Mouse (Mus musculus) embryo, embryonic 11 days (tissue): ENCODE results near the gene Arhgef6.

Experiments used
- DNase-seq: peaks from one replicate; pipeline ENCODE4 v3.0.0-alpha.2; 2015

Arhgef6 gene

DNA sequence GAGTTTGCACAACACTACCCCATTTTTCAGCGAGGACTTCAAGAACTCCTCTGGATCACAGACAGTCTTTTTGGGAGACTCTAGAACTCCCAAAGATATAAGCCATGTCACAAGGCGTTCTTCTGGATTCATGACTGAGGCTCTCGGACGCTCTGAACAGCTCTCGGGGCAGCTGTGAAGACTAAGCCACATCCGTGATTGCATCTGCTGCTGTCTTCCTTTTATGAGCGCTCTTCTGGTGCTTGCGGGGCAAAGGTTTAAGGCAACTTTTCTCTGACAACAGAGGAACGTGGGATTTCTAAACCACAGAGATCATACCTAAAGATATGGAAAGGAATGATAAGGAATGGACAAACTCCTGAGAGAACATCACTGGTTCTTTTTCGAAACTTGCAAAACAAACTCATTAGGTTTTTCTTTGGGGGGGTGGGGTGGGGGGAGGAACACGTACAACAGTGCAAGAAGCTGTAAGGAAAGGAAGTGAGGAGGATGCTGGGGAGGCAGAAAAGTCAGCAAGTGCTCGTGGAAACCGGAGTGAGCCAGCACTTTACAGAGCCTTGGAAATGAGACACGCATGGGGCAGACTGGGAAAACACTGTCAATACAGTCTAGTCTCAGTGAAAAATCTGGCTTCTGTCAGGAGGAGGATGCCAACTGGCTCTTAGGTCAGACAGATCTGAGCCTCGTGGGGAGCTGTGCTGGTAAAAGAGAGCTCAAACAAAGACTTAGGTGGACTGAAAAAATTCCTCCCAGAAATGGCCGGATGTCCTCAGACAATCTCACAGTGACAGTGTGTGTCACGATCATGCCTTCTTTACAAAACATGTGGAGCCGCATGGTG is at the start of gene Arhgef6:
TSS of gene Arhgef6 (minus strand) at position 359 of the 841 bp plus-strand sequence.
- DNase-seq, result no peak

DNA sequence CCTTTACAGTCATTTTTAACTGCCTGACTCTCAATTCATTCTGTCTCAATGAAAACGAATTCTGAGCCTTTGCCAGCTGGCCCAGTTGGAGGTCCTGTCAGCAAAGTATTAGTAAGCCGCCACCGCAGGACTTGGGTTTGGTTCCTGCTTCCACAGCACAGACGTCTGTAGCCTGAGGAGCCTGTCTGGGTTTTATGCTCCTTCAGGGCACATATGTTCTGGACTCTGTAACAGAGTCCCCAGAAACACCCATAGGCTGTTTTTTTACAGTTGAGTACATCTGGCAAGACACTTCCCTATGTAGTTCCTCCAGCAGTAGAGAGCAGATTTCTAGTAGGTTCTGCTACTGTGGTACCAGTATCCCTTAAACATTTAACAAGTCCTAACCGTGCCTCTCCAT is 42.4 kb upstream of the Arhgef6 start:
- DNase-seq, result no peak

DNA sequence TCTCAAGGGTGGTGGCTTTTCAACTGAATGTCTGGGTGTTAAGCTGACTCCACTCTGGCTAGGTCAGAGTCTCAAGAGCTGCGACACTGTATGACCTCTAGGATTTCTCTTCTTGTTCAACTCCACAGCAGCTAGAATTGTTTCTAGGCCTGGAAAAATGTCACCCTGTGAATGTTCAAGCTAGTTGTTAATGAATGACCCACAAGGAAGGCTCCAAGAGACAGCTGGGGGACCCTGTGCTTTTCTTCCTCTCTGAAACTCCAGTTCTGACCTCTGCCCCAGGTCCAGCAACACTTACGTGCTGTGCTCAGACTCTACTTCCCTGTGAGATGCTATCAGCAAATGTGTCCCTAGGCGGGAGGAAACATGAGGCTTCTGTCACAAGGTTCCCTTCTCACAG is 40.0 kb upstream of the Arhgef6 start:
- no peak for DNase-seq

DNA sequence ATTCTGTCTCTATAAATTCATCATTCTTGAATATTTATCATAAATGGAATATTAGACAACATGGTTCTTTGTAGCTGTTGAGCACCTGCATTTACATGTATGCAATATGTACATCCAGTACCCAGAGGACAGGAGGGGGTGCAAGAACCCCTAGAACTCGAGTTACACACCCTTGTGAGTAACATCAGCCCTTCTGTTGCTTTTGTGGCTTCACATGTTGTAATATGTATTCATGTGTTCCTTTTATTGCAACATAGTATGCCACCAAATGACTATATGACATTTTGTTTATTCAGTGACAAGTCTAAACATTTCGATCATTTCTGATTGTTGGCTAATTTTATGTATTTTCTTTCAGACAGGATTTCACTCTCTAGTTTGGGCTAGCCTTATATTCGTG is 38.6 kb upstream of the Arhgef6 start:
- DNase-seq, result no peak

DNA sequence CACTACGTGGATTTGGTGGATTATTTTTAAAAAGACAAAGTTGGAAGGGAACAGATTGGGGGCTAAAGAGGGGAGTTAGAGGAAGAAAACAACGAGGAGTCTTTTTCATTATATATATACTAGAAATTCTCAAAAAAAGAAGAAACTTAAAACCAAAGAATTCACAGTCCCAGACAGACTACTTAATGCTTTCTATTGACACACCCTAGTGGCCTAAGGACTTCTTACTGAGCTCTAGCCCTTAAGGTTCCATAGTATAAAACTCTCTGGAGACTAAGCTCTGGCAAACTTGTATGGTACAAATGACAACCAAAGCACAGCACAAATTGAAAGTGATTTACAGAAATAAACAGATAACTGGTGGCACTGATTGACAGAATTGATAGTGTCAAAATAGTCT is 35.5 kb upstream of the Arhgef6 start:
- DNase-seq, result no peak

DNA sequence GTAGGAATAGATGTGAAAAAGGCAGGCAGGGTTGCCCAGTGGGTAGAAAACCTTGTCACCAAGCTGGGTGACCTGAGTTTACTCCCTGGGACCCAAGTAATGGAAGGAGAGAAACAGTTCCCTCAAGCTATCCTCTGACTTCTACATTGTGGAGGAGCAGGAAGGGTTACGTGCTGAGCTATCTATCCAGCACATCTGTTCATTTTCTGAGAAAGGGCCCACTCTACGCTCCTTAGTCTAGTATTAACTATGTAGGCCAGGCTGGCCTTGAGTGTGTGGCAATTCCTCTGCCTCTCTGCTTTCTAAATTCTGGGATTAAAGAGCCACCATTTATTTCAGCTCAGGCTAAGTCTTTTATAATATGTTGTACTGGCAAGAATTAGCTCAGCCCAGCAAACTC is 35.0 kb upstream of the Arhgef6 start:
- no peak for DNase-seq

DNA sequence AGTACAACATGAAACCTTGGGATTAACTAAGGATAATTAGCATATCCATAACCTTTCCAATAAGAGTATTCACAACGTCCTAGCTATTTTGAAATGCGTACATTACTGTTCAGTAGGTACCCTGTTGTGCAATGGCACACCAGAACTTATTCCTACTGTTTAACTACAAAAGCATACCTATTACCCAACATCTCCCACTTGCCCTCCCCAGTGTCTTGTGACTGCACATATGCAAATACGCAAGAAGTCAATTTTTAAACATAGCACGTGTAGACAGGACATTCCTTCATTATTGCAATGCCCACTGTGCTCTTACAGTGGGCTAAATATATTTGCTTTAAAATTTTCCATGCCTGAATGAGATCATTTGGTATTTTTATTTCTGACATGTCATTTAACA is 34.4 kb upstream of the Arhgef6 start:
- DNase-seq, result no peak

DNA sequence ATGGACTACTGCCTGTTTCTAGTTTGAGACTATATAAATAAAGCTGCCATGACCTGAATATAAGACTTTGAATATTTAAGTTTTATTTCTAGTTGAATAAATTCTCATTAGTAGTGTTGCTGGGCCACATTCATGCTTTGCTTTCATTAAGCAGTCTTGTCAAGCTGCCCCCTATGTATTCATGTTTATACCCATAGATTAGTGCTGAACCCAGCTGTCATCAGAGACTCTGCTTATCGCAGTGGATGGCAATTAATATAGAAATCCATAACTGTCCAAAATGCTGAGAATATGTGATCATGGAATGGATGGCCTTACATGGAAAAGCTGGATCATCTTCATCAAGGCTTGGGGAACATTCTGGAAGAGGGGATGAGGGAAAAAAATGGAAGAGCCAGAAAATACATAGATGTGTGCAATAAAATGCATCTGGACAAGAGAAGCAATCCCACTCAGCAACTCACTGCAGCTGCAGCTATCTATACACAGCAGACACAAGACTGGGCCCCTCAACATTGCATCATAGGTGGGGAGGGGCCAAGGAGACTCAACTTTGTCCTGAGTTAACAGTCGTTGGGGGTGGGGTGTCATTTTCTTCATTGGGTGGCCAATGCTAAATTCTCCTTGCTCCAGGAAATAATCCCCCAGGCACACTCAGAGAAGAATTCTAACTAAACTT is 26.5 kb upstream of the Arhgef6 start:
- no peak for DNase-seq

DNA sequence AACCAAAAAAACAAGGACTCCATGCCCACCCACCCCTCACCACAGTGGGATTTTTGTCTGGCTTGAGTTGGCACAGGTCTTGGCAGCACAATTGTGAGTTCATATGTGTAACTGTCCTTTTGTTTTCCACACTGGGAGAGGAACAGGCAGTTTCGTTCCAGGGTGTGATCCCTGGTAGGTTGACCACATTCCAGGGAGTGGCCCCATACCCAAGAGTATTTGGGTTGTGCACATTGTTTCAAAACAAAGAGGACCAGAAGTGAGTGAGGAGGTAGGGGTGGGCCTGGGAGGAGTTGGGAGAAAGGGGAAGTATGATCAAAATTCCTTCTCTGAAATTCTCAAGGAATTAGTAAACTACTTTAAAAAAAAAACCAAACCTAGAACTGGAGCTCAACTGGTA is 20.8 kb upstream of the Arhgef6 start:
- DNase-seq, result no peak

DNA sequence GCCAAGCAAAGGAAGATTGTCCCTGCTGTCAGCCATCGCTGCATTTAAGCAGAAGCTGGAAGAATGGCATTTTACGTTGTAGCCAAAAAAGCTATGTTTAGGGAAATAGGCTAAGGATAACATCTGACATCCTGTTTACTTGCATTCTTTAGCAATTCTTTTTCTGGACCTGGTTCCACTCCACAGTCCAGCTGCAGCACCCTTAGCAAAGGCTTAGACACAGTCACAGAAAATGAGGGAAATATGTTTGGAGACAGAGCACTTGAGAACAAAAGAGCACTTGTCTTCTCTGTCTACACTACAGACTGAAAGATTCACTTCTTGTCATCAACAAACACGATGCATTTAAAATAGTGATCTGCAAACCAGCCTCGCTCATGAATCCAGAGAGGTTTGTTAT is 691 bp upstream of the Arhgef6 start:
- no peak for DNase-seq

DNA sequence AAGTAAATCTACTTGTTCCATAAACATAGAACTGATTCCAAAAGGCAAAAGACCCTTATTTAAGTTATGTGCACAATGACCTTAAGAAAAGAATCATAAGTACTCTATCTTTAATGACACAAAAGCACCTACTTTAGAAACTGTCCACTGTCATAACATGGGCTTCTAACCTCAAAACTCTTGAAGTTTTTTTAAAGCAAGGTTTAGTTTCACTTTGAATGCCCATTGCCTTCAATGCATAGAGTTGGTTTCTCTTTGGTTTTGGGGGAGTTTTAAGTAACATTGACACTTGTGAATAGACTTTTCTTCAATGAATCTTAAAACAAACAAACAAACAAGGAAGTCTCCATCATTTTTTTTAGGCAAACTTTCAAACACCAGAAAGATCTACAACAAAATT is 947 bp downstream of the Arhgef6 start:
- no peak for DNase-seq

DNA sequence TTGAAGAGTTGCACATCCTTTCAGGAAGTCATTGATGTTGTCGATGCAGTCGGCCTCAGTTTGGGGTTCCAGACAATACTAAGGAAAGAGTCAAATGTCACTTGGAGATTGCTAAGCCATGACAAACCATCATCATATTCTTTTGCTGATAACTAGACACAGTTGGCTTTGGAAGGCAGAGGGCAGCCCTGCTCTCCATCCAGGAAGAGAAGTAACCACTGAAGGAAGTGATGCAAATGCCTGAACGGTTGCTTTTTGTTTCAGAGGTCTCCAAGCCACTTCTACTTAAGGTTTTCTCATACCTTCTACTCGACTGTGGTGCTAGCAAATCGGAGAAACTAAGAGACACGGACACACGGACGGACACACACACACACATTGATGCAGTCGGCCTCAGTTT is 1.6 kb downstream of the Arhgef6 start:
- no peak for DNase-seq

DNA sequence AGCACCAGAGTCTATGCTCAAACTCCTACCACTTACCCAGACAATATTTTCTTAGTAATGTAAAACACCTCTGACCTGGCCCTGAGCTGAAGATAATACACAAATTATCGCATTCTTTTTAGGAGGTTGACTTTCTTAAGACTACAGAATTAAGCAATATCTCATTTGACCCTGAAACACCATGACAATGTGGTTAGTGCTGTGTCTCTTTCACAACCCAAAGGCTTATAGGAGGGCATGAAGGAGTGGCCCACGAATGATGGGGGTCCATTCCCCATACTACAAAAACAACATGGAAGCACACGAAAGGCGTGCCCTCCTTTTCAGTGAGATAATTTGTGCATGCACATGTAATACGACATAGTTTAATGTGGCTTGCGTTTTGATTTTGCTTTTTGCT is 3.2 kb downstream of the Arhgef6 start:
- DNase-seq, result no peak

DNA sequence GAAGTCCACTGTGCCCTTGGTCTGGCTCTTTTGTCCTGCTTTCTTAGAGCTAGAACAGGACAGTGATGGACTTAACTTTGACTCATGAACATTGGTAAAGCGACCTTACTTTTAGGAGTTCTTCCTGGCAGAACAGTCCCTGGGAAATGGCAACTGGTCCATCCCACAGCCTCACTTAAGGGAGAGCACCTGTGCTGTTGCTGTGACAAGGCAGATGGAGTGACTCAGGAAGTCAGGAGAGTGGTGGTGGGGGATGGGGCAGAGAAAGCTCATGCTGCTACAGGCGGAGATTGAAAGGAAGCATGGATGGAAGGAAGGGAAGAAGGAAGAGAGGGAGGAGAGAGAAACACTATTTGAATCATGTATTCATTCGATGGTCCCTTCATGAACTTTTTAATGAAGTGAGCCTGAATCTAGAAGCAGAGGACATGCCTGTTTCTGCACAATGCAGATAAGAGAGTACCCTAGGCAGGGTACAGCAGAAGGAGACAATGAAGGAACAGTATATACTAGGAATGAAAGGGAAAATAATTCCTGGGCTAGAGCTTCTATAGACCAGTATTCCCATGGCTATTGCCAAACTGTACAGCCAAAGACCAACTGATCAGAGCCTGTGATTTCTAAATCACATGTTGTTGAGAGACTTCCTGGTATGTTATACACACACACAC is 10.7 kb downstream of the Arhgef6 start:
- DNase-seq, result no peak

DNA sequence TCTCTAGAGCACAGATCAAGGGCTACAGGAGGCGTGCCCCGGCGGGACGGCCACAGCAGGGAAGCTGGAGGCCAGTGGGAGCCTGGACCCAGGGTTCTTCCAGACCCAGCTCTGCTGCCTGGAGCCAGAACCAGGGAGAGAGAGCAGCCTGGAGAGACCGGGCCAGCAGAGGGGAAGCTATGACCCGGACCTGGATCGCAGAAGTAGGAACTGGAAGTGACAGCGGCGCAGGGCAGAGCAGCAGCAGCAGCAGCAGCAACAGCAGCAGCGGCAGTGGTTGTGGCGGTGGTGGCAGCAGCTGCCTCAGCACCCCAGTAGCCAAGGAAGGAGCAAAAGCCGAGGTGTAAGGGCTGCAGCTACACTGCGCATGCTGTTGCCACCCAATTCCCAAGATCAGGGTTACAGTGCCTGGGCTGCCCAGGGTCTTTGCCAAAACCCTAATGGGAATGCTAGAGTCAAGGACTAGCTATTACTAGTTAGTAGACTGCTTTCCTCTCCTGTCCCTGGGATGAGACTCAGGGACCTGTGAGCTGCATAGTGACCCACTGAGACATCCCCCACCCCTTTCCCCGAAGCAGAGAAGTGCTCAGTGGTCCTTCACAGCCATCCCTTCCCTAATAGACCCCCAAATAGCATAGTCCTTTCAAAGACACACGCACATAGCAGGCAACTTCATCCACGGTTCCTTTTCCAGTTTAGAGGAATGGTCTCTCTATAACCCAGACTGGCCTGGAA is 11.9 kb downstream of the Arhgef6 start:
- peak; percentile 34 for DNase-seq

DNA sequence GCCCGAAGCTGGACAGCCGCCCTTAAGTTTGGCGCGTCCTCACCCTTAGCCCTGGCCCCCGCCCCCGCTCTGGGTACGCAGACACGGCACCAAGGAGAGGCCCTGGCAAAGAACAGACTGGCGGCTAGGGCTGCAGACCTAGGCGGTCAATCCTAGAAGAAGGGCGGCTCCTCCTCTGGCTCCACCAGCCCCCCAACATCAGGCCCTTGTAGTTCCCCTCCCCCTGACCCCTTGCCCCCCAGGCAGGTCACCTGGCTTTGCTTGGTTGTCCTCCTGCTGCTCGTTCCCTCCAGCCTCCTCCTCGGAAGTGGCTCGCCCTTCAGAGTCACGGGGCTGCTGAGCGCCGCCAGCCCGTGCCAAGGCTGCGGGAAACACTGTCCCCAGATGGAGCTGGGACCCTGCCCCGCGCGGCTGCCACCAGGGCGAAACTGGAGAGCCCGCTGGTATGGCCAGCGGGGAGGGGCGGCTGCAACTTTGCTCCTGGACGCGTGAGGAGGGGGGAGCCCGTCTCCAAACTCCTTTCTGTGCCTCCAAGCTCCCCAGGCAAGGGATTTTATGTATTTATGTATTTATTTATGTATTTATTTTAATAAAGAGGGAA is 12.6 kb downstream of the Arhgef6 start:
- peak; percentile 17 for DNase-seq

DNA sequence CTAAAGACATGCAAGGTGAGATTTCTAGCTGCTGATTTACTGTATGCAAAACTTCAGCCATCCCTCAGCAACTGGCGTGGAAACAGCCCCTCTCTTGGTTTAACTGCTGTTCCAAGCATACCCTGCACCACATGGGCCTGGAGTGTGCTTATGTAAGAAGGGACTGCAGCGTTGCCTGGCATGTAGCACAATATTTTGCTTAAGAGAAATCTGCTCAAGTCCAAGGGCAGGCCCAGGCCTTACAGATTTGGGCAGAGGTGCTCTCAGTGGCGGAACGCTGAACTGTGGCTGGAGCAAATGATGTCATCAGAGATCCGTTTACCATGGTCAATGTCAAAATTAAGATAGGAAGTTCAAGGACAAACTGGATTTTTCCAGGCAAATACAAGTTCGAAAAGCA is 13.6 kb downstream of the Arhgef6 start:
- DNase-seq, result no peak

DNA sequence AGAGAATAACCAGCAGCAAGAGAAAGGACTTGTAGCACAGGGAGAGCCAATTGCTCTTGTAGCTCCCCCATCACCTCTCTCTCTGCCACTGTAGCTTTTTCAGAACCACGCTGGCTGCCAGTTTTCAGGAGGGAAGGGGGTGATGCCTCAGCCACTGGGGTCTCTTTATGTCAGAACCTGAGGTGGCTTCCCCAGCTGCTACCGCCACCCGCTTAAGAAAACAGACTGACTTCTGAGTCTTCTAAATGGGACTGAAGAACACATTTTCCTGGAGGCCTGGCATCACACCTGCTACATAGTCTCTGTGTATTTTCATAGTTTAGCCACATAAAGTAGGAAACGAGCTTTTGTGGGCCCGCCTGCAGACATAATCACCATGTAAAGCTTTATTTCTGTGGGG is 26.5 kb downstream of the Arhgef6 start:
- DNase-seq, result no peak

DNA sequence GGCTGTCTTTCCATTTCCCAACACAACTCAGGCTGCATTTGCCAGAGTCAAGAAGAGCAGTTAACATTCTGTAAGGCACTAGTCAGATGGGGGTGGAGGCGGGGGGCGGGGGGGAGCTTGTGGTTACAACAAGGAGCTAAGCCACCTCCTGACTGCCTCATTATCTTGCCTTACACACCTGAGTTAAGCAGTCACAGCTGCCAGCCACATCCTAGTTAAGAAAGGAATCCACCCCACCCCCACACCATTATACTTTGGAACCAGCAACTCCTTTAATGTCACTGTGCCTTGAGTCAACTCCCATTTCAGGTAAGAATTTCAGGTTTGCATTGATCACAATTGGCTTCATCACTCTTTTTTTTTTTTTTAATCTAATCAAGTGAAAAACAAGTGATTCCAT is 28.5 kb downstream of the Arhgef6 start:
- no peak for DNase-seq

DNA sequence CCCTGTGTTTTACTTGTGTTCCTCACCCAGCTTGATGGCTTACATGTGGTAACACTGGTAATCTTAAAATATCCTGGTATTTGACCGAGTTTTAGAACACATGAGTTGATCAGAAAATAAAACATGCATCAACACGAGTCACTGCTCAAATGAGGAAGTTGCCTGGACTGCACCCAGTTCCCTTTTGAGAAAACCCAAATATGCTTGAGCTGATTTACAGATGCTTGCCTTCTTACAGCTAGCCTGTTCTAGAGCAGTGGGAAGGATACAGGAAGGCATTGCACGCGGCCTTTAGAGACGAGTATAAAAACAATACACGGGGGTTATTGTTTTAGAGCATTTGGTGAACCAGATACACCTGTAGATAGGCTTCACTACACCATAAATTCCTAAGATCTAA is 31.8 kb downstream of the Arhgef6 start:
- DNase-seq, result no peak

DNA sequence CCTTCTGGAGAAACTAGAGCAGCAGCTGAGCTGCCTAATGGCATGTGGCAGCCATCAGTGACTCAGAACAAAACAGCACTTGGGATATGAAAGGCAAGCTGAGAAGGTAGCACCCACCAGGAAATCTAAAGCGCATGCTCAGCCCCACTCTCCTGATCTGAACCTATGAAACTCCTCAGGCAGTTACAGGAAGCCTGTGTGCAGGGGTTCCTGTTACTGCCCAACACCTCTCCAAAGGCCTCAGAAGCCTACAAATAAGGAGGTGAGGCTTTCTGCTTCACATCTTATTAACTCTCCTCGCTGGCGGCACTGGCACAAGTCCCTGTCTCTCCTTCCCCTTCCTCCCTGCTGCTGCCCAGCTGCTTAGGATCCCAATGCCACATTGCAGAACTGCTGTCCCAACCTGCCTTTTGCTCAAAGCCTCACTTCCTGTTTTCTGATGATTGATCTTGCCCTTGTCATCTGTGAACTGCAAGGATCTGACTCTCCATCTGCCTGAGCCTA is 33.7 kb downstream of the Arhgef6 start:
- DNase-seq, result no peak

DNA sequence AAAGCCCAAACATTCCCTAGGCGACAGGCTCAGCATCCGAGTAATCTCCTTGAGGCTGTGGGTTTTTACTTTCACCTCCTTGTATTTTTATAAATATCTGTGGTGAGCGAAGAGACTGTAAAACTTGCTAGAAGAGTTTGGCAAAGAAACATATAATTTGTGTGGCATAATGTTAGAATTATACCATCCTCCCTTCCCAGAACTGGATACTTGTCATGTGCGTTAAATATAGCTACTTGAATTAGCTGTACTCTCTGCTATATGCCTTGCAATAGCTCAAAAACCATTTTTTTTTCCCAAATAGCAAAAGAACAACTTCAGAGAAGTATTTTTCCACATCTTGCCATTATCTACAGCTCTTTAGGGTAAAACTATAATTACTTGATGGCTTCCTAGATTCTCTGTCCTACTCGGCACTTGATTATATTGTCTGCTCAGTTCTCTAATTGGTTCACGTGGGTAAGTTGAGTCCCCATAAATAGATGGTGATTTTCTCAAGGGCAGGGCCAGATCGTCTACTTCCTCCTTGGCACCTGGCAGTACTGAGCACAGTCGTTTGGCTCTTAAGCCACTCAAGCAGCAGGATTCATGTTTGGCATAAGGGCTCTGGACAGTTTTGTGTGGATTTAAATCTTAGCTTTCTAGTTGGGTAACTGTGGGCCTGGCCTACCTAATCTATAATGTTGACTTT is 35.2 kb downstream of the Arhgef6 start:
- DNase-seq, result no peak
